Mouse (Mus musculus): ENCODE results near the gene Zg16. TPM values are rescaled to one million over a fixed set of nuclear protein-coding genes. Genes with fewer than 3 reads are reported as not detected.
A peak's percentile ranks its signal among the peaks of the same experiment; 100 is the strongest.

The Zg16 gene
- polyA plus RNA-seq, 1 experiment: not detected

DNA sequence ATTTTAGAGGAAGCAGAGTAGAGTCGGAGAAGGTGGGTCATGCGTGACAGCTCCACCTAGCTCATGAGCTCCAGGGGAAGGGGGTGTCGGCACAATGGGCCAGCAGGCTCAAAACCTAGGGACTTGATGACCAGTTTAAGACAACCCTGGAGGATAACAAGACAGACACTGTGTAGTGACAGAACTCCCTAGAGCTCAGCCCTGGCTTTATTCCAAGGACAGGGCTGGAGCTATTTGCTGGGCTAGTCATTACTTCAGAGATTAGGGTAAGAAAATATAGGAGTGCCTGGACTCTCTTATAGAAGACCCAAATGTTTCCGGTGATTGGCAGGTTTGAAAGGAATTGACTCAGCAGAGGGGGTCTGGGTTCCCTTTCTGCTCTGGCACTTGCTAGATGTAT is 13.9 kb downstream of the Zg16 start:
- Histone ChIP-seq H3K4me3 (replicated peaks; ENCODE audit: control insufficient read depth, low read depth, low read length) (no peak overlapping the region), H3K4me1 (ENCODE audit: control insufficient read depth, insufficient read depth, low read length) (peaks cover 1% of the 10 kb centered on the region; the same call in 1 of the 2 replicates), H3K27ac (ENCODE audit: control insufficient read depth, insufficient read depth, low read depth, low read length, poor library complexity) (no peak overlapping the region)
- TF ChIP-seq POLR2A (IDR thresholded peaks at IDR 0.05; ENCODE audit: borderline replicate concordance, control insufficient read depth, low read depth, low read length) (no peak), CTCF (IDR thresholded peaks at IDR 0.05; ENCODE audit: control insufficient read depth, insufficient read depth, low read length) (no peak)
- WGBS: 90% methylated on average over 4 of the region's 4 CpGs

GRCm38 (mm10) chr7:127070871-127071413 is 16.2 kb downstream of the Zg16 start:
- H3K4me1 ChIP-seq (ENCODE audit: control insufficient read depth, insufficient read depth, low read length): no peaks in the 10 kb centered on the region
- no peak overlapping the region for H3K4me3 ChIP-seq (replicated peaks; ENCODE audit: control insufficient read depth, low read depth, low read length)
- H3K27ac ChIP-seq (ENCODE audit: control insufficient read depth, insufficient read depth, low read depth, low read length, poor library complexity): no peak overlapping the region
- TF ChIP-seq CTCF (IDR thresholded peaks at IDR 0.05; ENCODE audit: control insufficient read depth, insufficient read depth, low read length) (no peak), POLR2A (IDR thresholded peaks at IDR 0.05; ENCODE audit: borderline replicate concordance, control insufficient read depth, low read depth, low read length) (no peak)
- WGBS: 70% methylated on average over 4 of the region's 4 CpGs

DNA sequence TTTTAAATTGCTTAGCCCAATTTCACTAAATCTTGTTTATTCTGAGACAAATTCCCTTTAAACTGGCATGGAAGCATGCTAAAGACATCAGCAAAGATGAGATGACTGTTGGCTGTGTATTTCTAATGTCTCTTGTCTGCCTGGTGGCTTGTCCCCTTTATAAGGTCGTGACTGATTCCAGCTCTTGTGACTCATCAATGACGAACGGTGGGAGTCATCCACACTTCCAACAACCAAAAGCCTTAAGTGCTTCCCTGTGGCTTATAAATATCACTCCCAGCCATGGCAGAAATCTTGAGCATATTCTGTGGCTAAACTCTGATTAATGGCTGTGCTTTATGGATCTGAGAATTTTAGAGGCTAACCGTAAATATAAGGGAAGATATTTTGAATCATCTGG is 20.8 kb downstream of the Zg16 start:
- TF ChIP-seq POLR2A (IDR thresholded peaks at IDR 0.05; ENCODE audit: borderline replicate concordance, control insufficient read depth, low read depth, low read length): no peak
- WGBS: 80% methylated on average over 4 of the region's 4 CpGs

DNA sequence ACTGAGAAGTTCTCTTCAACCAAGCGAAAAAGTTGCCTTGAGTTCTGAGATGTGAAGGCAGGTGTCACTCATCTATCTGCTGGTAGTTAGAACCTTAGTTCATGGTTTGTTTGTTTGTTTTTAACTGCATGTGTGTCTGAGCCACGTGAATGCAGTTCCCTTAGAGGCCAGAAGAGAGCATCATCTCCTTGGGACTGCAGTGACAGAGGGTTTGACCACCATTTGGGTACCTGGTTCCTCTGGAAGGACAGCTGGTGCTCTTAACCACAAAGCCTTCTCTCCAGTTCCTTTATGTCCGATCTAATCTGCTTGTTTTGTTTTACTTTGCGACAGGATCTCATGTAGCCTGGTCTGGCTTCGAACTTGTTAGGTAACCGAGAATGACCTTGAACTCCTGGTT is 21.6 kb downstream of the Zg16 start:
- 72% methylated on average over 6 of the region's 6 CpGs for WGBS

More for the DNA sequence above, 20.8 kb downstream of the Zg16 start:
- no peak overlapping the region for H3K27ac ChIP-seq (ENCODE audit: control insufficient read depth, insufficient read depth, low read depth, low read length, poor library complexity)
- no peak overlapping the region for H3K4me3 ChIP-seq (replicated peaks; ENCODE audit: control insufficient read depth, low read depth, low read length)
- no peaks in the 10 kb centered on the region; the same call in 1 of the 2 replicates for H3K4me1 ChIP-seq (ENCODE audit: control insufficient read depth, insufficient read depth, low read length)

DNA sequence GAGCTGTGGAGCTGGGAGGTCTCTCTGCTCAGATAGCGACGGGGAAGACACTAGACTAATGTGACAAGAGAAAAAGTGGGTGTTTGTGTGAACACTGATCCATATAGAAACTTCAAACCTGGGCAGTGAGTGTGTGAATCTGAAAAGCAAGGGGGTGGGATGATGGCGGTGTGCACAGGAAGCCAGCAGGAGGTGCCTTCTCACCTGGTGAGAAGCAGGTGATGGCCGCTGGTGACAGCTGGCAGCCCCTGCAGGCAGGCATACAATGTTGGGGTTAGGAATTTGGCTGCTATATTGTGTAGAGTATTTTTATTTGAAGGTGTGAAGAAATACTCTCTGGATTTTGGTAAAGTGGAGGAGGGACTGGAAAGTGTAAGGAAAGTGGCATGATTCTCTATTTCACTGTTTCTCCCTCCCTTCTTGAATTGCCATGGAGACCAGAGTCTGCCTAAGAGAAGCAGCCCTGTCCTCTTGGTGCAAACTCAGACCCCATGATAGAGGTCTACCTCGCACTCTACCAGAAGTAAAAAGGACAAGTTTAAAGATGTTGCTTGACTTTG is 32.0 kb downstream of the Zg16 start:
- Histone ChIP-seq H3K27ac (ENCODE audit: control insufficient read depth, insufficient read depth, low read depth, low read length, poor library complexity) (no peak overlapping the region), H3K4me3 (replicated peaks; ENCODE audit: control insufficient read depth, low read depth, low read length) (no peak overlapping the region), H3K4me1 (ENCODE audit: control insufficient read depth, insufficient read depth, low read length) (no peaks in the 10 kb centered on the region)
- TF ChIP-seq POLR2A (IDR thresholded peaks at IDR 0.05; ENCODE audit: borderline replicate concordance, control insufficient read depth, low read depth, low read length) (no peak), CTCF (IDR thresholded peaks at IDR 0.05; ENCODE audit: control insufficient read depth, insufficient read depth, low read length) (no peak)
- WGBS: 83% methylated on average over 5 of the region's 5 CpGs

More for the DNA sequence above, 21.6 kb downstream of the Zg16 start:
- Histone ChIP-seq H3K4me3 (replicated peaks; ENCODE audit: control insufficient read depth, low read depth, low read length) (no peak overlapping the region), H3K4me1 (ENCODE audit: control insufficient read depth, insufficient read depth, low read length) (no peaks in the 10 kb centered on the region; the same call in 1 of the 2 replicates), H3K27ac (ENCODE audit: control insufficient read depth, insufficient read depth, low read depth, low read length, poor library complexity) (no peak overlapping the region)
- TF ChIP-seq POLR2A (IDR thresholded peaks at IDR 0.05; ENCODE audit: borderline replicate concordance, control insufficient read depth, low read depth, low read length) (no peak), CTCF (IDR thresholded peaks at IDR 0.05; ENCODE audit: control insufficient read depth, insufficient read depth, low read length) (peak; percentile 37)

GRCm38 (mm10) chr7:127041851-127042672 is 45.1 kb downstream of the Zg16 start, which contains the start of gene Kif22:
Gene Kif22, minus strand, starts transcription at chr7:127042471.
- Histone ChIP-seq H3K4me1 (ENCODE audit: control insufficient read depth, insufficient read depth, low read length) (no peaks in the 10 kb centered on the region), H3K4me3 (replicated peaks; ENCODE audit: control insufficient read depth, low read depth, low read length) (peak within 1 kb of the TSS; percentile 96), H3K27ac (ENCODE audit: control insufficient read depth, insufficient read depth, low read depth, low read length, poor library complexity) (peak within 1 kb of the TSS; percentile 75)
- WGBS: under 1% methylated on average over 53 of the region's 53 CpGs
- TF ChIP-seq POLR2A (IDR thresholded peaks at IDR 0.05; ENCODE audit: borderline replicate concordance, control insufficient read depth, low read depth, low read length): peak; percentile 77; the same call in 1 of the 2 replicates
- TF ChIP-seq CTCF (IDR thresholded peaks at IDR 0.05; ENCODE audit: control insufficient read depth, insufficient read depth, low read length): no peak

GRCm38 (mm10) chr7:127031244-127031643 is 55.9 kb downstream of the Zg16 start:
- no peak overlapping the region for H3K27ac ChIP-seq (ENCODE audit: control insufficient read depth, insufficient read depth, low read depth, low read length, poor library complexity)
- TF ChIP-seq CTCF (IDR thresholded peaks at IDR 0.05; ENCODE audit: control insufficient read depth, insufficient read depth, low read length) (no peak), POLR2A (IDR thresholded peaks at IDR 0.05; ENCODE audit: borderline replicate concordance, control insufficient read depth, low read depth, low read length) (no peak)
- WGBS: 67% methylated on average over 1 of the region's 1 CpGs
- peaks cover 5% of the 10 kb centered on the region for H3K4me1 ChIP-seq (ENCODE audit: control insufficient read depth, insufficient read depth, low read length)
- H3K4me3 ChIP-seq (replicated peaks; ENCODE audit: control insufficient read depth, low read depth, low read length): no peak overlapping the region

DNA sequence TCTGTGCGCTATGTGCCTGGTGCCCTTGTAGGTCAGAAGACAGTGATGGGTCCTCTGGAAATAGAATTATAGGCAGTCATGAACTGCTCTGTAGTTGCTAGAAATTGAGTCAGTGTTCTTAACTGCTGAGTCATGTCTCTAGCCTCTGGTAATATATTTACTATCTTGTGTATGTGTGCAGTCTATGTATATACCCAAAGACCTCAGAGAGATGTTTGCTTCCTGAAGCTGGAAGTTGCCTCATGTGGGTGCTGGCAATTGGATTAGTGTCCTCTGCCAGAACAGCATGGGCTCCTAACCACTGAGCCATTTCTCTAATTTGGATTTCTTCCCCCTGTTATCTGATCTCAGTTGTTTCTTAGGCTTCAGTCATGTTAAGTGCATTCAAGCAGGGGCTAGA is 57.0 kb downstream of the Zg16 start:
- Histone ChIP-seq H3K27ac (ENCODE audit: control insufficient read depth, insufficient read depth, low read depth, low read length, poor library complexity) (no peak overlapping the region), H3K4me1 (ENCODE audit: control insufficient read depth, insufficient read depth, low read length) (peaks cover 5% of the 10 kb centered on the region), H3K4me3 (replicated peaks; ENCODE audit: control insufficient read depth, low read depth, low read length) (no peak overlapping the region)
- TF ChIP-seq CTCF (IDR thresholded peaks at IDR 0.05; ENCODE audit: control insufficient read depth, insufficient read depth, low read length) (no peak), POLR2A (IDR thresholded peaks at IDR 0.05; ENCODE audit: borderline replicate concordance, control insufficient read depth, low read depth, low read length) (no peak)
- 98% methylated on average over 1 of the region's 1 CpGs for WGBS

All from bone marrow, adult 2 months (tissue).